Mouse (Mus musculus) bone marrow, adult 2 months (tissue): ENCODE measurements around the gene Lrguk. TPM values are rescaled to one million over a fixed set of nuclear protein-coding genes. Genes with fewer than 3 reads are reported as not detected.

Experiments
- H3K27ac ChIP-seq: fragments of 200-500 bp; 2 replicates; pipeline ENCODE4 v1.5.1; 2012; ENCODE audit warnings: low read depth, mild to moderate bottlenecking, control low read depth, inconsistent platforms, low read length; ENCODE audit not compliant: control insufficient read depth, poor library complexity, insufficient read depth
- H3K4me1 ChIP-seq: fragments of 200-500 bp; 2 replicates; pipeline ENCODE4 v1.6.1; 2011; ENCODE audit warnings: low read length; ENCODE audit not compliant: control insufficient read depth, insufficient read depth
- H3K4me3 ChIP-seq: fragments of 200-500 bp; replicated peaks from 2 replicates; pipeline ENCODE3; 2011; ENCODE audit warnings: mild to moderate bottlenecking, low read depth, low read length, control low read depth; ENCODE audit not compliant: control insufficient read depth
- CTCF ChIP-seq: fragments of 200-500 bp; IDR thresholded peaks from 2 replicates; pipeline ENCODE4 v1.5.1; 2011; ENCODE audit warnings: low read length, control low read depth; ENCODE audit not compliant: control insufficient read depth, insufficient read depth
- POLR2A ChIP-seq: fragments of 200-500 bp; IDR thresholded peaks from 2 replicates; pipeline ENCODE4 v1.6.1; 2011; ENCODE audit warnings: low read depth, mild to moderate bottlenecking, control low read depth, low read length, borderline replicate concordance; ENCODE audit not compliant: control insufficient read depth
- WGBS: fragments of 180-500 bp; shearing (Covaris S2); methylation state at CpG from one replicate; pipeline ENCODE4 v1.1.7; 2018; 5-methylcytosine and 5-hydroxymethylcytosine counted together
- polyA plus RNA-seq: library from polyadenylated mRNA; stranded (reverse); fragments of >200 nt; gene quantifications from 2 replicates; pipeline ENCODE4 v1.2.4, GENCODE M21; 2011; ENCODE audit warnings: low replicate concordance; ENCODE audit not compliant: missing spikeins, insufficient read depth, insufficient read length

The Lrguk gene
- polyA plus RNA-seq, 1 experiment: not detected

DNA sequence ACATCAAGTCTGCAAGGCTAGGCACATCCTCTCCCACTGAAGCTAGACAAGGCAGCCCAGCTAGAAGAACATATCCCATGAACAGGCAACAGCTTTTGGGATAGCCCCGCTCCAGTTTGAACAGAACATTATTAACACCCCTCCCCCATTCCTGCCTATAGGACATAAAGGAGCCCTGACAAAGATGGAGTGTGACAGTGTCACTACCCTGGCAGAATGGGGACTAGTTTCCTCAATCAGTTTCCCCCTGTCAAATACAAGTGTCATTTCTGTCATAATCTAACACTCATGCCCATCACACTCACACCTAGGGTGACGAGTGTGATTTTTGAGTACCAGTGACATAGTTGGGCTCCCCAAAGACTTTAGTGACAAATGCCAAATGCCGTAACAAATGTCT is 118.8 kb downstream of the Lrguk start:
- 82% methylated on average over 3 of the region's 3 CpGs for WGBS
- Histone ChIP-seq H3K4me1 (no peaks in the 10 kb centered on the region; the same call in 1 of the 2 replicates), H3K4me3 (no peak overlapping the region), H3K27ac (no peak overlapping the region)
- TF ChIP-seq POLR2A (no peak), CTCF (no peak)

DNA sequence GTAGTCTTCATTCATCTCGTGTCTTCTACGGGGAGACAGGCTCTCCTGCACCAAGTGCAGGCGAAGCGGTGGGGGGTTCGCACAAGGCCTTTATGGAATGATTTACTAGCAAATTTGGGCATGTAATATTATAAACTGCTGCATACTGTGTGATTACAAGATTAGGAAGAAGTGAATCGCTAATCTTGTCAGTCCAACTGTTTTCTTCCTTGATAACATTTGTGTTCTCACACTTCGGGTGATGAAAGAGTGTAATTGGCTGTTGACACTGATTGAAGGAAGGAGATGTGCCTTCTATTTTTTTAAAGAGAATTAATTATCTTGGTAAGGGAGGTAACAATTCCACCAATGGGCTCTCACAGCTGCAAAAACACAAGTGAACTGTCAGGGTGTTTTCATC is 119.4 kb downstream of the Lrguk start:
- WGBS: 75% methylated on average over 7 of the region's 7 CpGs
- TF ChIP-seq CTCF (no peak), POLR2A (no peak)
- Histone ChIP-seq H3K4me1 (no peaks in the 10 kb centered on the region; the same call in 1 of the 2 replicates), H3K4me3 (no peak overlapping the region), H3K27ac (no peak overlapping the region)

GRCm38 (mm10) chr6:34149066-34149465 is 119.8 kb downstream of the Lrguk start:
- H3K4me1 ChIP-seq: no peaks in the 10 kb centered on the region; the same call in 1 of the 2 replicates
- TF ChIP-seq POLR2A (no peak), CTCF (no peak)
- no peak overlapping the region for H3K27ac ChIP-seq
- H3K4me3 ChIP-seq: no peak overlapping the region
- 85% methylated on average over 9 of the region's 9 CpGs for WGBS

GRCm38 (mm10) chr6:34149821-34150220 is 120.6 kb downstream of the Lrguk start:
- Histone ChIP-seq H3K4me3 (no peak overlapping the region), H3K4me1 (no peaks in the 10 kb centered on the region; the same call in 1 of the 2 replicates), H3K27ac (no peak overlapping the region)
- TF ChIP-seq POLR2A (no peak), CTCF (no peak)
- 56% methylated on average over 1 of the region's 1 CpGs for WGBS

DNA sequence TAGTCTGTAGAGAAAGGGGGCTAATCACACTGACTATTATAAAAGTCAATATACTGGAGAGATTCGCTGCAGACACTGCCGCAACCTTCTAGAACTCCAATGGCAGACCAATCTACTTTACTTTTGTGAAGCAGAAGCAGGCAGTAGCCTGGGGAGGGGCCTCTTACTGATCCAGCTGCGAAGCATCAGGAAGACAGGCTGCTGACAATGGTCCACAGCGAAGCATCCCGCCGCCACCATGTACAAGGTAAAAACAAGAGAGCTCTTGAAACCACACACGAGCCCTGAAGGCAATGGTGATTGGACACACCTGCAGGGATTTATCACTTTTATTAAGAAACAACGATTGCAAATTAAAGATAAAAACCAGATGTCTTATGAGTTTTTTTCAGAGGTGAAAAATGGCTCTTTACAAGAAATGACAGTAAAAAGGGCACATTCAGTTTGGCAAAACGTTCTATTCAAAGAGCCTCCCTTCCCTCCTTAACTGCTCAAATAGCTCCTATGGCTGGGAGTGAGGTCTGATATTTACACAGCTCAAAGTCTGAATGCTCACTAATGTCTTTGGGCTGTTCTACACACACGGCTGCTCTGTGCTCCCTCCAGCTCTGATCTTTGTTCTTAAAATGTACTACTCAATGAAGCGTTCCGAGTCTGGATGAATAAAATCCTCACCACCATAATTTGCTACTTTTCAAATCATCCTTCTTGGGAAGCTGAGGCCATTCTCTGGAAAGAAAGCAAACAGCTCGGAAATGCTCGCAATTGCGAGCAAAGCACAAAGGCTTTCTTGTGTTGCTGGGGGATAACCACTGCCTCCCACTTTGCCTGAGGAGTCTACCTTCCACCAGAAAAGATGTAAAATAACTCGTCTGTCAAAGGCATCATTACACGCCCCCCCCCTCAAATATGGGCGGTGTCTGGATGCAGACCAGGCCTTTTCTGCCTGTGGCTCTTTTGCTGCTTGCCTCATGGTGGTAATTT is 124.1 kb downstream of the Lrguk start:
- WGBS: 76% methylated on average over 18 of the region's 18 CpGs
- Histone ChIP-seq H3K27ac (no peak overlapping the region), H3K4me3 (no peak overlapping the region), H3K4me1 (peaks cover 6% of the 10 kb centered on the region)
- no peak for TF ChIP-seq POLR2A
- no peak for TF ChIP-seq CTCF

GRCm38 (mm10) chr6:34154202-34154601 is 125.0 kb downstream of the Lrguk start:
- Histone ChIP-seq H3K4me3 (no peak overlapping the region), H3K4me1 (peaks cover 6% of the 10 kb centered on the region), H3K27ac (no peak overlapping the region)
- 59% methylated on average over 3 of the region's 3 CpGs for WGBS
- no peak for TF ChIP-seq CTCF
- no peak for TF ChIP-seq POLR2A

DNA sequence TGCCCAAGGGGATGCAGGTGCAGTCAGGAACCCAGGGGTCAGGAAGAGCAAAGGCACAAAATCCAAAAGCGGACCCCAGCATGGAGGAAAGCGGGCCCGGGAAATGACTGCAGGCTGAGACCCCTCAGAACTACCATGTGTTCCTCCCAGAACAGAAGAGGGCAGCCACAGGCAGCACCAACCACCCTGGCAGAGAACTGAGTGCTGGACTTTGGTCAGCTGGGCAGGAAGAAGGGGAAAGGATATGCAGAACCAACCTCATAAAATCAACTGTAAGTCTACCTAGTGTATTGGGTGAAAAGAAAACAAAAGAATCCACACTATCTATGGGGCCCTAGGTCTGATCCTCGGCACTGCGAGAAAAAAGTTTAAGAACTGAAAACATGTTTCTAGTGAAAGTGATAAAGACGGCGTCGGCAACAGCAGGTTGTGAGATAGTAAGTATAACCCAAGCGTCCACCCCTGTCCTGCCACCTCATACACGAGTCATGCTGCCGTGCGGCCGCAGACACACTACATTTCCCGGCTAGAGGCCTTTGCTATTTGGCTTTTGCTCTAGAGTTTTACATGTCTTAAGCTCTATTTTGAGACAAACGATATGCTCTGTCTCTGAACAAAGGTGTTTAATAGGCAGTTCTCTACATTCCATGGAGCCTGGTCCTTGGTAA is 126.0 kb downstream of the Lrguk start:
- WGBS: 30% methylated on average over 15 of the region's 15 CpGs
- Histone ChIP-seq H3K27ac (peak overlapping the region; percentile 23; the same call in 1 of the 2 replicates), H3K4me3 (no peak overlapping the region), H3K4me1 (peaks cover 6% of the 10 kb centered on the region)
- TF ChIP-seq CTCF (no peak), POLR2A (no peak)

DNA sequence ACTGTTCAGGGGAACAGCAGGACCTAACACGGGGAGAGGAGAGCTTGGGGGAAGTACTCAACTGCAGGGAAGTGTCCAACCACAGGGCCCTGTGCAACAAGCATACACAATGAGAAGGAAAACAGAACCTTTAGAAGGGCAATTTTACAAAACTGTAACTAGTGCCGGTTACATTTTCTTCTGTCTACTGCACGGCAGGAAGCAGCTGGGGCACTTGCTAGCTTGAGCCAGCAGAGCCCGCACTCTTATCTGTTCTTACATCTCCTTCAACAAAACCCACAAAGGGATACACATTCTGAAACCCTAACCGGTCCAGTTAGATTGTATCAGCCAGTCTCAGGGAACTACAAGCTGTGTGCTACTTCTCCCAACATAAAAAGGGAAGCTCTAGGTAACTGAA is 126.8 kb downstream of the Lrguk start:
- Histone ChIP-seq H3K27ac (no peak overlapping the region), H3K4me3 (no peak overlapping the region), H3K4me1 (peaks cover 6% of the 10 kb centered on the region)
- TF ChIP-seq CTCF (no peak), POLR2A (no peak)
- 1% methylated on average over 5 of the region's 5 CpGs for WGBS
